20 mouse cellular contexts compared by ENCODE assay signal in the genomic region with DNA sequence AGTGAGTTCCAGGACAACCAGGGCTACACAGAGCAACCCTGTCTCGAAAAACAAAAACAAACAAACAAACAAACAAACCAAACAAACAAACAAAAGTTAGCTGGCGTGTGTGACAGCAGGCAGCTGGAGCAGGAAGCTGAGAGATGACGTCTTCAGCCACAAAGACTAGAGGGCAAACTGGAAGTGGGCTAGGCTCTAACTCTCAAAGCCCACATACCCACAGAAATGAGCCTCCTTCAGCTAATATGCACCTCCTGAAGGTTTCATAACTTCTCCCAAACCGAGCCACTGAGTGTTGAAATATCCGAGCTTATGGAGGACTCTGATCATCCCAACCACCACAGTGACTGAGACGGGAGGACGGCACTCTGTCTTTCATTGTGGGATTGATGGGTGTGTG. TPM values are rescaled to one million over a fixed set of nuclear protein-coding genes. Genes with fewer than 3 reads are reported as not detected.
DNase-seq lines count a peak whose midpoint lies in the region; ATAC-seq lines count a peak whose summit lies in the region.
"Had no signal": no experiment of that assay in that cellular context is flagged by ENCODE, and none has a peak within 500 bp of the region (broad histone marks: within the 10 kb centered on the region; RNA-seq: fewer than 3 reads in every experiment).

No protein-coding gene starts in this region.

- H3K4me2 ChIP-seq in midbrain, embryonic 16.5 days (ENCODE audit: low read length), result no peak overlapping the region
- H3K4me2 ChIP-seq: embryonic facial prominence, embryonic 12.5 days; forebrain, embryonic 15.5 days; heart, embryonic 12.5 days; hindbrain, embryonic 15.5 days had no signal

- DNase-seq in thymus, postnatal 25 days, result peak; percentile 56
- no peak for DNase-seq in layer of hippocampus, adult 9-11 months
- no peak for DNase-seq in heart, adult 11 months
- DNase-seq: adrenal gland, adult 2 months; adrenal gland, postnatal 25 days; B cell, adult 2 months; cerebellum, adult 18-20 months; cerebellum, postnatal 10 days; gastrocnemius, postnatal 10 days; heart, postnatal 36 days had no signal

- 93% methylated on average over 7 of the region's 7 CpGs for WGBS in midbrain, embryonic 16.5 days

- no peaks in the 10 kb centered on the region for H3K36me3 ChIP-seq in midbrain, embryonic 16.5 days (ENCODE audit: control insufficient read depth, insufficient read depth, low read length)
- H3K36me3 ChIP-seq: embryonic facial prominence, embryonic 12.5 days; forebrain, embryonic 15.5 days; heart, embryonic 12.5 days; hindbrain, embryonic 15.5 days had no signal

- no peak overlapping the region for H3K4me3 ChIP-seq in midbrain, embryonic 16.5 days (ENCODE audit: low read depth, low read length)
- H3K4me3 ChIP-seq: embryonic facial prominence, embryonic 12.5 days; forebrain, embryonic 15.5 days; heart, embryonic 12.5 days; hindbrain, embryonic 15.5 days had no signal

- H3K4me1 ChIP-seq in midbrain, embryonic 16.5 days (ENCODE audit: control insufficient read depth, insufficient read depth, low read length), result peaks cover 13% of the 10 kb centered on the region

- H3K9ac ChIP-seq in midbrain, embryonic 16.5 days (ENCODE audit: low read depth, low read length), result no peak overlapping the region
- H3K9ac ChIP-seq: embryonic facial prominence, embryonic 12.5 days; forebrain, embryonic 15.5 days; heart, embryonic 12.5 days; hindbrain, embryonic 15.5 days had no signal

- no peaks in the 10 kb centered on the region for H3K27me3 ChIP-seq in midbrain, embryonic 16.5 days (ENCODE audit: control insufficient read depth, insufficient read depth, low read depth, low read length)
- H3K27me3 ChIP-seq: embryonic facial prominence, embryonic 12.5 days; forebrain, embryonic 15.5 days; heart, embryonic 12.5 days; hindbrain, embryonic 15.5 days; Patski had no signal

- no peaks in the 10 kb centered on the region for H3K9me3 ChIP-seq in midbrain, embryonic 16.5 days (replicated peaks; ENCODE audit: control insufficient read depth, low read length, poor library complexity, severe bottlenecking)
- H3K9me3 ChIP-seq: embryonic facial prominence, embryonic 12.5 days; forebrain, embryonic 15.5 days; hindbrain, embryonic 15.5 days had no signal

- H3K27ac ChIP-seq in midbrain, embryonic 16.5 days (ENCODE audit: low read length), result no peak overlapping the region
- H3K27ac ChIP-seq: embryonic facial prominence, embryonic 12.5 days; forebrain, embryonic 15.5 days; hindbrain, embryonic 15.5 days had no signal

- ATAC-seq in common myeloid progenitor, adult 5-6 weeks (replicated peaks; ENCODE audit: low read depth, poor library complexity, severe bottlenecking), result peak; percentile 87
- peak; percentile 96 for ATAC-seq in megakaryocyte progenitor cell, adult 5-6 weeks (replicated peaks; ENCODE audit: poor library complexity)
- ATAC-seq in midbrain, embryonic 16.5 days, result no peak
- ATAC-seq: forebrain, embryonic 15.5 days; Patski had no signal

RNA-seq across cellular contexts. Expression of gene Tex26, which starts 7.0 kb away (rescaled TPM):
- total RNA-seq in common myeloid progenitor, adult 5-6 weeks (2017), result 2.1 TPM in 1 of 2 replicates, not detected in the other
- total RNA-seq in megakaryocyte progenitor cell, adult 5-6 weeks (2015), result not detected in 2 replicates
- total RNA-seq in megakaryocyte progenitor cell, adult 5-6 weeks (2017), result not detected in 2 replicates
- polyA plus RNA-seq in midbrain, embryonic 16.5 days (2015; fragmentation: Nextera tagmentation; extraction: Ambion mirVana), result 1.6 and 2.0 TPM in 2 replicates
- total RNA-seq: adrenal gland, postnatal 25 days; heart, adult 8-10 months; heart, postnatal 36 days; MEL had no signal
- polyA plus RNA-seq: adrenal gland, adult 2 months had no signal

RNA-seq across cellular contexts. Expression of gene Medag, which starts 34.9 kb away (rescaled TPM):
- total RNA-seq in common myeloid progenitor, adult 5-6 weeks (2017), result 0.39 TPM in 1 of 2 replicates, not detected in the other
- total RNA-seq in megakaryocyte progenitor cell, adult 5-6 weeks (2015), result 0.07 TPM in 1 of 2 replicates, not detected in the other
- not detected in 2 replicates for total RNA-seq in megakaryocyte progenitor cell, adult 5-6 weeks (2017)
- polyA plus RNA-seq in midbrain, embryonic 16.5 days (2015; fragmentation: Nextera tagmentation; extraction: Ambion mirVana), result 2.0 and 2.8 TPM in 2 replicates
- total RNA-seq: MEL had no signal
